Mouse (Mus musculus) embryonic fibroblast, embryonic 13.5 days (primary cell): ENCODE measurements around the gene Acaa1b. TPM values are rescaled to one million over a fixed set of nuclear protein-coding genes. Genes with fewer than 3 reads are reported as not detected.

Experiments used
- H3K27ac ChIP-seq: 2 replicates; pipeline ENCODE4 v1.5.1; 2012; ENCODE audit warnings: low read length, control low read depth, inconsistent platforms; ENCODE audit not compliant: insufficient read depth
- H3K4me1 ChIP-seq: 2 replicates; pipeline ENCODE4 v1.6.1; 2011; ENCODE audit warnings: low read length; ENCODE audit not compliant: control insufficient read depth, insufficient read depth
- H3K4me3 ChIP-seq: 2 replicates; pipeline ENCODE4 v1.5.1; 2011; ENCODE audit warnings: mild to moderate bottlenecking, control low read depth, low read length; ENCODE audit not compliant: insufficient read depth
- CTCF ChIP-seq: IDR thresholded peaks from 2 replicates; pipeline ENCODE4 v1.5.1; 2011; ENCODE audit warnings: mild to moderate bottlenecking, control low read depth, low read length, moderate library complexity, borderline replicate concordance; ENCODE audit not compliant: insufficient read depth
- POLR2A ChIP-seq: IDR thresholded peaks from 2 replicates; pipeline ENCODE4 v1.6.1; 2011; ENCODE audit warnings: low read depth, mild to moderate bottlenecking, control low read depth, low read length, moderate library complexity
- polyA plus RNA-seq: library from polyadenylated mRNA; stranded (reverse); fragments of >200 nt; gene quantifications from 2 replicates; pipeline ENCODE4 v1.2.4, GENCODE M21; 2011; ENCODE audit warnings: low read depth; ENCODE audit not compliant: missing spikeins, insufficient read length

Gene Acaa1b
- polyA plus RNA-seq, 1 experiment, result 0.98 TPM

DNA sequence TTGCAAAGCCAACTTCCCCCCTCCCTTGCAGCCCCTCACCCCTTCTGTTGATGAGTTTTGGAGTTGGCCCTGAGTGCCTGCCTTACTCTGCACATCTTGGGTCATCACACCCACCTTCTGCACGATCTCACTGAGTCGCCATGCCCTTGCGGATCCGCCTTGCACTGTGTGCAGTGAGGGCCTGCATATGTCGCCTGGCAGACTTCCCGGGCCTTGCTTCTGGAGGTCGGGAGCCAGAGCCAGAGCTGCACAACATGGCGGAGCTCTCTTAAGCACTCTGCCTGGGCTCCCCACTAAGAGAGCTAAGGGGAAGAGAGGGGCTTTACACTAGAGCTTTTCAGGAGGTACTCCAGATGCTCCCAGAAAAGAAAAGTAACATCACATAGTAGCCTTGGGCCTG, 12.2 kb downstream of the Acaa1b start:
- Histone ChIP-seq H3K4me3 (no peak overlapping the region), H3K27ac (no peak overlapping the region), H3K4me1 (no peaks in the 10 kb centered on the region)
- TF ChIP-seq CTCF (no peak), POLR2A (no peak)

DNA sequence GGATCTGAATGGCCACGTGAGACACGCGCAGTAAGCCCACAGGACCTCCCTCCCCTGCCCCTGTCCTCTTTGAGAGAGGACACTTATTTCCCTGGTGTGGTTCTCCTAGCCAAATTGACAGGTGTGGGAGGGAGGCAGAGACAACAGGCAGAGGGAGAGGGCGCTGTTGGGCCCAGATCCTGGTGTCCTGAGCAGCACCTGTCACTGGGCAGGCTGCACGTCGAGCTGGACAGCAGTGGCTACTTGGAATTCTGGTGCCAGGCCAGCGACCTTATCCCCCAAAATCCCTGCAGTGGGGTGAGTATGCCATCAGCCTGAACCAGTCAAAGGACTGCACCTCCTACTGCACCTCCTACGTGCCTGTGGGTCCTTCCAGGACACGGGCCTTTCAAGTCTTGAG, 13.5 kb downstream of the Acaa1b start:
- no peak for TF ChIP-seq CTCF
- TF ChIP-seq POLR2A, result no peak
- no peak overlapping the region for H3K27ac ChIP-seq

DNA sequence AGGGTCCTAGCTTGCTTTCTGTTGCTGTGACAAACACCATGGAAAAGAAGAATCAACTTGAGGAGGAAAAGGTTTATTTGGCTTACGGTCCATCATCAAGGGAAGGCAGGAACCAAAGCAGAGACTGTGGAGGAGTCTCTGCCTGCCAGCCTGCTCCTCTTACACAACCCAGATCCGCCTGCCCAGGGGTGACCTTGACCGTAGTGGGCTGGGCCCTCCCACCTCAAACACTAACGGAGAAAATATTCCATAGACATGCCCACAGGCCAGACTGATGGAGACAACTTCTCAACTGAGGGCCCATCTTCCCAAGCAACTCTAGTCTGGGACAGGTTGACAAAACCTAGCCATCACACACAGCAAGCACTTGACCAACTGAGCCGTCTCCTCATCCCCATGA, 14.8 kb downstream of the Acaa1b start:
- TF ChIP-seq CTCF, result no peak
- TF ChIP-seq POLR2A, result no peak
- H3K4me3 ChIP-seq, result no peak overlapping the region
- H3K27ac ChIP-seq, result no peak overlapping the region
- no peaks in the 10 kb centered on the region for H3K4me1 ChIP-seq

More for the DNA sequence above, 13.5 kb downstream of the Acaa1b start:
- Histone ChIP-seq H3K4me3 (no peak overlapping the region), H3K4me1 (no peaks in the 10 kb centered on the region)

DNA sequence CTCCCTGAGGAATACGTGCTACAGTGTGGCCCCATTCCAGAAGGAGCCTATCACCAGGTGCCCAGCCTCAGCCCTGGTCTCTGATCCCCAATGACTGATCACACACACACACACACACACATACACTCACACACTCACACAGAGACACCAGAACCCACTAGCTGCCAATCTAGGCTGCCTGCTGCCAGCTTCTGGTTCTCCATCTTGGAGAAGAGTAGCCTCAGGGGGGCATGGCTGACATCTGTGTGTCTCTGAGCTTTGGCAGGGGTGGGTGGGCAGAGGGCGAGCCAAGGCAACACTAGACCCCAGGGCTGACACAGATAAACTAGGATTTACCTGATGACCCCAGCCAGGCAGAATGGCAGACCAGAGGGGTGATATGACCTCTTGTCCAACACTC, 18.1 kb downstream of the Acaa1b start:
- Histone ChIP-seq H3K27ac (no peak overlapping the region), H3K4me1 (no peaks in the 10 kb centered on the region), H3K4me3 (no peak overlapping the region)
- TF ChIP-seq POLR2A (no peak), CTCF (no peak)

DNA sequence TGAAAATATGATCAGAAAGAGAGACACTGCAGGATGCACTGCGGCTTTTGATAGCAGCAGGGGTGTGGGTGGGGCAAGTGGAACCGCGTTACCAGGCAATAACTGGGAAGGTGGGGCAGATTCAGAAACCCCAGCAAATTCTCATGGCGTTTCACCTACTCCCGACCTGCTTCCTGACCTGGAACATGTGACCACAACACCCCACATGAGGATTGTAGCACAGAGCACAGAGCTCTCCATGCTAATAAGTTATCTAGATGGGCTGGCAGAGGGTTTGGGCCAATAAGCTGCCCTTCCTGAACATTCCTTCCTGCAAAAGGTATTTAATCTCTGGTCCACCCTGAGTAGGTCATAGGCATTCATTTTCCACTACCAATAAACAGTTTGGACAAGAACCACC, 26.2 kb downstream of the Acaa1b start:
- H3K4me1 ChIP-seq, result no peaks in the 10 kb centered on the region
- no peak overlapping the region for H3K4me3 ChIP-seq
- no peak overlapping the region for H3K27ac ChIP-seq
- TF ChIP-seq CTCF (no peak), POLR2A (no peak)

DNA sequence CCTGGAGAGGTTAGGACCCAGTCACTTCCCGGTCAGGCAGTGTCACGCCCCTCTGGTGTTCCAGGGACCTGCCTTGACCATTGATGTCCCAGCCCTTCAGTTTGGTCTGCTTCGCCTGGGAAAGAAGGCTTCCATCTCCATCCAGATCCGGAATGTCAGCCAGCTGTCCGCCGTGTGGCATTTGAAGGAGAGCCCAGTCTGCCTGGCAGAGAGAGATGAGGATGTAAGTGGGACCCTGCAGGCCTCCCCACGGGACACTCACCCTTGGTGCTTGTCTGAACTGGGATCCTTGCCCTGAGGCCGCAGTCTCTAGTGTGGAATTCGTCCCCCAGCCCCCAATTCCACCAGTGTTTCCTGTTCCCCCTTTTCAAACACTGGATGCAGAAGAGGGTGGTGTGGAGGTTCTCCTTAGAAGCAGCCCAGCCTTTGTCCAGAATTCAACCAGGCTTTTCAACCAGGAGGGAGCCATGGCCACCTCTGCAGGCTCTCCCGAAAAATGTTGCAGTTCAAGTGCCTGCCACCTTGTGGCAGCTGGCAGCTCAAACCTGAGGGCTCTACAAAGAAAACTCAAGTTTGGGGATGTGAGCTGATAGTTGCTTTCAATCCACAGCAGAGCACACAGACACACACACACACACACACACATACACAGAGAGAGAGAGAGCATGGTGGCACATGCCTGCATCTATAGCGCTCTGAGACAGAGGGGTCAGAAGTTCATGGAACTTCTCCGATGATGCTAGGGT, 28.3 kb downstream of the Acaa1b start:
- Histone ChIP-seq H3K27ac (no peak overlapping the region), H3K4me1 (no peaks in the 10 kb centered on the region), H3K4me3 (no peak overlapping the region)
- TF ChIP-seq CTCF (no peak), POLR2A (no peak)

DNA sequence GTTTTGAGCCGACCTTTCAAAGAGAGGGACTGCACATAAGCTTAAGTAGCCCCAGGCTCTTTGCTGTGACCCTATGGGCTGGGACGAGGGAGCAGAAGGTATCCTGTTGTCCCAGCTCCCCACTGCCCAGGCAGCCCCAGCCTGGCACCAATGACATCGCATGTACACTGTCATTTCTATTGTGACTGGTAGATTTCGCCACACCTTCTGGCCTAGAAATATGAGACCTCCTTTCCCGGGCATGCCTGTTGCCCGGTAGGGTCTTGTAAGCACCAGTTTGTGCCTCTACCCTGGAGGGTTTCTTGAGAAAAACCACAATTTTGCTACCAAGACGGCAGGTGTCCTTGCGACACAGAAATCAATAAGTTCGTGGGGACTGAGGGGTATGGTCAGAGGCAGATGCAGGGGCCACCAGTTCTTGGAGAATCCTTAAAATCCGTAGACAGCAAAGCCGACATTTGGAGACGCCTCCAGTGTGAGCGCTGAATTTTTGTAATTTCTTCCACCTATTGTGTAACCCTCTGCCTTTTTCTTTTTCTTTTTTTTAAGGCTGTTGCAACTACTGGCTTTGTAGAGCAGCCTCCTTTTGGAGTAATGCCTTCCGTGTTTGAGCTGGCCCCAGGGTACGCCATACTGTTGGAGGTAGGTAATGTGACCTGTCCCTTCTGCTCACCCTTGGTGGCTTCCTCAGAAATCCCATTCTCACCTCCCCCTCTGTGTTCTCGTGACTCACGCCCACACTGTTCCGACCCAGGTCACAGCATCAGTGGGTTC, 34.1 kb downstream of the Acaa1b start:
- Histone ChIP-seq H3K4me3 (no peak overlapping the region), H3K27ac (no peak overlapping the region), H3K4me1 (no peaks in the 10 kb centered on the region)
- TF ChIP-seq CTCF (no peak), POLR2A (no peak)

DNA sequence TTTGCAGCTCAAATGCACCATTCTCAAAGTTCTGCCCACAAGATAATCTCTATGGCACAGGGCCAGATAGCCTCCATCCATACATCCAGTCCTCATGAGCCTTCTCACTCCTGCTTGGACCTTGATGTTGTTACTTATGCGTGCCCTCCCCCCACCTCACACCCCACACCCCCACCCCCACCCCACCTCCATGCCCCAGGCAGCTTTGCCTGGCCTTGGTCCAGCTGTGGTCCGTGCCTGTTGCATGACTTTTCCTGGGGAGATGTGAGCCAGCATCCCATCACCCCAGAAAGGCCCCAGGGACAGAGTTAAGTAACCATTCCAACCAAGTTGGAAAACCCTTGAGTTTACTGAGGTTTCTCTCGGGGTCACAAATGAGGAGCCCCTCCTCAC, 36.7 kb downstream of the Acaa1b start:
- Histone ChIP-seq H3K4me3 (no peak overlapping the region), H3K27ac (no peak overlapping the region), H3K4me1 (no peaks in the 10 kb centered on the region)
- TF ChIP-seq POLR2A (no peak), CTCF (no peak)

DNA sequence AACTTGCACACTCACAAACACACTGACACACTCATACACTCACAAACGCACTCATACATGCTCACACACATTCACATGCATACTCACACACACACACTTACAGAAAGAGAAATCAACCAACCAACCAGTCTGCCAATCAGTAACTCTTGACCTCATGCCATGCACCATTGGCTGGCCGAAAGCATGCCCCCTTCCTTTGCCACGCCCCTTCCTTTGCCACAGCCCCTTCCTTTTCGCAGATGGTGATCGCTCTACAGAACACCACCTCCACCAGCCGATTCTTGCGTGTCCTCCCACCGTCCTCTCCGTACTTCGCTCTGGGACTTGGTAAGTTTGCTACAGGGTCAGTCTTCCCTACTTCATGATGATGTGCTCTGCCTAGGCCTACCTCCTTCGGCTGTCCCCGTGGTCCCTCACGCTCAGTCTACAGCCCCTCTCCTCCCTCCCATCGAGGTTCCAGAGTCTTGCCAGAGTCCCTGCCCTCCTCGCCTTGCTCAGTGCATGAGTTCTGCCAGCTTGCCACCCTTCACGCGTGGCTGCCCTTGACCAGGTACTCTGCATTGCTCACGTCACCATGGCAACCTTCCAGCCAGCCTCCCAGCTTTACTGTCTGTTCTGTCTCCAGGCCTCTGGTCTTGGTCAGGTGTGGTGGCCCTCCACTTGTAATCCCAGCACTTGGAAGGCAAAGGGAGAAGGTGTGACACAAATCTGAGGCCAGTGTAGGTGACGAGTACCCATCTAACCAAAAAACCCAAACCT, 37.3 kb downstream of the Acaa1b start:
- H3K4me1 ChIP-seq, result no peaks in the 10 kb centered on the region
- TF ChIP-seq POLR2A (no peak), CTCF (no peak)
- no peak overlapping the region for H3K27ac ChIP-seq
- no peak overlapping the region for H3K4me3 ChIP-seq
